Mouse (Mus musculus) cerebellum, adult 2 months (tissue): ENCODE data around the gene Gsx2. TPM values are rescaled to one million over a fixed set of nuclear protein-coding genes. Genes with fewer than 3 reads are reported as not detected.

Experiments
- DNase-seq, 2 experiments: peaks; one replicate each; pipeline ENCODE4 v3.0.0; 2021
- H3K27ac ChIP-seq: fragments of 200-500 bp; 2 replicates; pipeline ENCODE4 v1.5.1; 2012; ENCODE audit warnings: low read length, control low read depth, inconsistent platforms; ENCODE audit not compliant: insufficient read depth
- H3K27me3 ChIP-seq: fragments of 200-500 bp; 2 replicates; pipeline ENCODE4 v1.6.1; 2012; ENCODE audit warnings: inconsistent platforms, mild to moderate bottlenecking, low read length, moderate library complexity; ENCODE audit not compliant: control insufficient read depth, insufficient read depth
- H3K4me1 ChIP-seq: fragments of 200-500 bp; 2 replicates; pipeline ENCODE4 v1.6.1; 2011; ENCODE audit warnings: low read length; ENCODE audit not compliant: control insufficient read depth, insufficient read depth
- H3K4me3 ChIP-seq: fragments of 200-500 bp; replicated peaks from 2 replicates; pipeline ENCODE3; 2011; ENCODE audit warnings: mild to moderate bottlenecking, low read depth, low read length, control low read depth; ENCODE audit not compliant: insufficient read depth
- CTCF ChIP-seq: fragments of 200-500 bp; IDR thresholded peaks from 2 replicates; pipeline ENCODE4 v1.5.1; 2011; ENCODE audit warnings: low read depth, mild to moderate bottlenecking, control low read depth, low read length, moderate library complexity, borderline replicate concordance; ENCODE audit not compliant: insufficient read depth
- POLR2A ChIP-seq: fragments of 200-500 bp; IDR thresholded peaks from 2 replicates; pipeline ENCODE4 v1.6.1; 2011; ENCODE audit warnings: low read length, control low read depth, borderline replicate concordance; ENCODE audit not compliant: insufficient read depth
- WGBS: fragments of 180-500 bp; shearing (Covaris S2); methylation state at CpG from one replicate; pipeline ENCODE4 v1.1.7; 2018; 5-methylcytosine and 5-hydroxymethylcytosine counted together
- polyA plus RNA-seq: library from polyadenylated mRNA; depleted of rRNA; stranded (reverse); fragments of >200 nt; gene quantifications from 2 replicates; pipeline ENCODE4 v1.2.3, GENCODE M21; 2012; rRNA removed

Gene Gsx2
- polyA plus RNA-seq, 1 experiment = not detected

DNA sequence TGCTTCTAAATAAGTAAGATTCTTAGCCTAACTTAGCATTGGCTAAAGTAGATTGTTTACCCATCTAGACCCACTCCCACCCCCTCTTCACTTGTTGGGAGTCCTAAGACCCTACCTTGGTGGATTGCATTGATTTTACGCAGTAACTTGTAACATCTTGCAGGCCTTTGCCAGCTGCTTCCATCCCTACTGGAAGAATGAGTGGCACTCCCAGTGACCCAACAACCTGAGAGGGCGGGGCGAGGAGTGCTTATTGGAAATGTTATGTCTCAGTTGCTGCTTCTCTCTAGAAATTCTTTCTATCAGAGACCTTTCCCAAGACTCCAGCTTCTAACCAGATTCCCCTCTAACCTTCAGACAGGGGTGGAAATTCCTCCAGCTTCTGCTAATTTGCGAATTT, 10.5 kb downstream of the Gsx2 start:
- no peaks in the 10 kb centered on the region; the same call in 1 of the 2 replicates for H3K4me1 ChIP-seq
- peaks cover 5% of the 10 kb centered on the region; the same call in 1 of the 2 replicates for H3K27me3 ChIP-seq
- no peak overlapping the region for H3K27ac ChIP-seq
- DNase-seq = no peak
- no peak overlapping the region for H3K4me3 ChIP-seq
- WGBS = 36% methylated on average over 4 of the region's 4 CpGs
- no peak for TF ChIP-seq POLR2A
- no peak for TF ChIP-seq CTCF

DNA sequence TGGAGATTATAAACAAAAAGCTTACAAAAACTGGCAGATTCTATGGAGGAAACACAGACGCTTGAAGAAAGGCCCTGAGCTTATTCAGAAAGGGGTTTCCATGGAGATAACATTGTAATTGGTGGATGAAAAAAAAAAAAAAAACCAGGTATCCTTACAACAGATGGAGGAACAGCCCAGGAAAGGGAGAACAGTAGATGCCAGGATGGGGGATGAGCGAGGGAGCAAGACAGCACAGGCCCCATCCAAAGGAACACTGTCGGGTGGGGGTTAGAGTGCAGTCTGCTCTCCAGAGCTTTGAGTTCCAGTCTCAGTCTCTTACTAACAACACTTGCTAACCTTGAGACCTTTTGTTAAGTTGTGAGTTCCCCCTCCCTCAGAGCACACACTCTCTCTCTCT, 31.1 kb downstream of the Gsx2 start:
- WGBS = 43% methylated on average over 3 of the region's 3 CpGs

DNA sequence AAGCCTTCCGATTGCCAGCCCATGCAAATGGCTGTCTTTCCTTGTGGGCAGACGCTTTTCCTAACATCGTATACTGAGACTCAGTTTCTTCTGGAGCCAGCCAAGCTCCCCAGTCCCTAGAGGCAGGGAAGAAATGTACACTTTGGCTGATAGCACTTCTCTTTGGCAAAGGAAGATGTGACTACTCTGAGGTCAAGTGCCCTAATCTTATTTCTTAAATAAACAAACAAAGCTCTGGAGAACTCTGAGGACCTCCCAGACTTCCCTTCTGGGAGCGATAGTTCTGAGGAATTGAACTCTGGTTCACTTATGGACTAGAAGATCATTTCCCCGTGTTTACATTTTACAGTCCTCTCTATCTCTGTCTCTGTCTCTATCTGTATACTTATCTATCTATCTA, 34.0 kb downstream of the Gsx2 start:
- Histone ChIP-seq H3K27me3 (no peaks in the 10 kb centered on the region; the same call in 1 of the 2 replicates), H3K4me1 (no peaks in the 10 kb centered on the region), H3K27ac (no peak overlapping the region), H3K4me3 (no peak overlapping the region)
- 59% methylated on average over 5 of the region's 5 CpGs for WGBS
- no peak for TF ChIP-seq CTCF
- no peak for TF ChIP-seq POLR2A
- DNase-seq = no peak

More for the DNA sequence above, 31.1 kb downstream of the Gsx2 start:
- Histone ChIP-seq H3K4me1 (no peaks in the 10 kb centered on the region), H3K27me3 (no peaks in the 10 kb centered on the region), H3K27ac (no peak overlapping the region), H3K4me3 (no peak overlapping the region)
- TF ChIP-seq POLR2A (no peak), CTCF (no peak)
- DNase-seq = no peak

- H3K27ac ChIP-seq = no peak overlapping the region
- TF ChIP-seq POLR2A (no peak), CTCF (no peak)
- no peaks in the 10 kb centered on the region for H3K4me1 ChIP-seq
- H3K27me3 ChIP-seq = no peaks in the 10 kb centered on the region; the same call in 1 of the 2 replicates
- no peak overlapping the region for H3K4me3 ChIP-seq
- DNase-seq = no peak
- WGBS = 67% methylated on average over 5 of the region's 5 CpGs
These were observed 36.4 kb downstream of the Gsx2 start for GRCm38 (mm10) chr5:75111781-75112180.

- no peak for TF ChIP-seq POLR2A
- peak; percentile 18; the same call in 1 of the 2 replicates for TF ChIP-seq CTCF
- Histone ChIP-seq H3K27me3 (no peaks in the 10 kb centered on the region; the same call in 1 of the 2 replicates), H3K27ac (no peak overlapping the region), H3K4me3 (no peak overlapping the region), H3K4me1 (no peaks in the 10 kb centered on the region; the same call in 1 of the 2 replicates)
- WGBS = 68% methylated on average over 7 of the region's 7 CpGs
- DNase-seq = no peak
These were observed 43.4 kb downstream of the Gsx2 start for GRCm38 (mm10) chr5:75118840-75119239.

GRCm38 (mm10) chr5:75121646-75122045, 46.2 kb downstream of the Gsx2 start:
- H3K27ac ChIP-seq = no peak overlapping the region
- no peak overlapping the region for H3K4me3 ChIP-seq
- H3K4me1 ChIP-seq = no peaks in the 10 kb centered on the region; the same call in 1 of the 2 replicates
- DNase-seq = peak in 1 of 2 experiments; percentile 5
- 11% methylated on average over 5 of the region's 5 CpGs for WGBS
- H3K27me3 ChIP-seq = no peaks in the 10 kb centered on the region
- TF ChIP-seq CTCF (no peak), POLR2A (no peak)

Other genes with a start within 250 kb of the Gsx2 start
- 16.5 and 16.6 TPM in 2 replicates for gene Chic2, start 30.8 kb upstream of the Gsx2 start, polyA plus RNA-seq
- gene Pdgfra, start 76.7 kb downstream of the Gsx2 start, polyA plus RNA-seq = 8.6 and 9.0 TPM in 2 replicates